In the genomic region with DNA sequence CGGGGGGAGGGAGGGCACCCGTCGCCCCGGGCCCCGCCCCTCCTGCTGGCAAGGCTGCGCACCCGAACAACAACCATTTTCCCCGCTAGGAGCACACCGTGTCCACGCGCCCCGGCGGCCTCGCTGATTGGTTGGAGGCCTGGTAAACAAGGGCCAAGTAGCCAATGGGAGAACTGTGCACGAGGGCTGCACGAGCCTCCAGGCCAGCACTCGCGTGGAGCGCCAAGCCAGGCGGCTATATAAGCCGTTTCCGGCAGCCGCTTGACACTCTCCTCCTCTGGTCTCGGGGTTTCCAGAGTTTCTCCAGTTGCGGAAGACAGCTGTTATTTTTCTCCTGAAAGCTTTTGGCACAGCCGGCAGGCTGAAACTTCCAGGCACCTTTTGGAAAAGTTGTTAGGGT, we compare ENCODE assay signal across 8 mouse cellular contexts. TPM values are rescaled to one million over a fixed set of nuclear protein-coding genes. Genes with fewer than 3 reads are reported as not detected.
A peak's percentile ranks its signal among the peaks of the same experiment; 100 is the strongest.
DNase-seq lines count a peak whose midpoint lies in the region; ATAC-seq lines count a peak whose summit lies in the region.

Gene Txnip, plus strand, starts transcription at position 264 of the 400 bp plus-strand sequence.

- DNase-seq in adrenal gland, adult (ENCODE audit: inconsistent age in 2 of 2, low spot score in 1 of 2): peak; percentile 100
- DNase-seq in embryo, embryonic 10.5 days (ENCODE audit: low spot score): peak; percentile 100
- peak; percentile 100 for DNase-seq in gastrocnemius, postnatal 14 days
- DNase-seq in left cerebral cortex, postnatal 10 days (ENCODE audit: extremely low spot score in 1 of 2, low spot score in 2 of 2): peak; percentile 99 to 100
- DNase-seq in right cerebral cortex, postnatal 25 days: peak; percentile 94
- peak; percentile 100 for DNase-seq in urinary bladder, postnatal 4 days (ENCODE audit: low spot score in 2 of 2)

- intact Hi-C loops in gastrocnemius, postnatal 14 days (cut with DNase I; ENCODE audit: low total_unique reads): no loop called here
- intact Hi-C loops in left cerebral cortex, postnatal 10 days (cut with DNase I): no loop called here

- ATAC-seq in inflammation-experienced regulatory T-cells, adult 6 months: peak; percentile 81
- ATAC-seq in megakaryocyte-erythroid progenitor cell, adult 5-6 weeks (replicated peaks; ENCODE audit: low FRiP score, low TSS enrichment, poor library complexity, severe bottlenecking): peak; percentile 92

RNA-seq across cellular contexts. Expression of gene Txnip, which starts in this region (rescaled TPM):
- 100 to 1,000 TPM; 288 to 458 TPM for total RNA-seq in gastrocnemius, postnatal 14 days (2021)
- polyA plus RNA-seq in inflammation-experienced regulatory T-cells, adult 6 months (2017; shearing (Covaris generic)): 100 to 1,000 TPM; 160 to 366 (median 354) TPM
- total RNA-seq in left cerebral cortex, postnatal 10 days (2021): 10 to 100 TPM; 40.3 to 45.4 TPM
- 257 and 274 TPM in 2 replicates for total RNA-seq in megakaryocyte-erythroid progenitor cell, adult 5-6 weeks (2014; fragmentation: Nextera tagmentation)
- total RNA-seq in megakaryocyte-erythroid progenitor cell, adult 5-6 weeks (2017): 121 and 224 TPM in 2 replicates

Comparison
In these comparisons a context has a peak if more than half of its experiments do, and no peak if none do; other contexts are left out.
1. Peak in every context shown above with its lines: DNase-seq and ATAC-seq.